Mouse (Mus musculus) hindbrain, embryonic 16.5 days (tissue): Measurements from ENCODE around the gene Tubb5. TPM values are rescaled to one million over a fixed set of nuclear protein-coding genes. Genes with fewer than 3 reads are reported as not detected.

Experiments
- ATAC-seq: fragments of 200-750 bp; cut with Nextera tagmentation; 2 replicates; pipeline ENCODE4 v1.8.0; 2017; ENCODE audit warnings: moderate TSS enrichment, moderate library complexity
- H3K27ac ChIP-seq: fragments of 300-500 bp; sonication (generic); 2 replicates; pipeline ENCODE4 v1.5.1; 2014; ENCODE audit warnings: low read depth, mild to moderate bottlenecking, control low read depth, low read length, moderate library complexity
- H3K27me3 ChIP-seq: fragments of 300-500 bp; sonication (generic); replicated peaks from 2 replicates; pipeline ENCODE4 v1.6.1; 2014; ENCODE audit warnings: low read length; ENCODE audit not compliant: control insufficient read depth, insufficient read depth
- H3K36me3 ChIP-seq: fragments of 300-500 bp; sonication (generic); 2 replicates; pipeline ENCODE4 v1.6.1; 2014; ENCODE audit warnings: mild to moderate bottlenecking, low read length, moderate library complexity, mixed read lengths; ENCODE audit not compliant: control insufficient read depth, insufficient read depth
- H3K4me1 ChIP-seq: fragments of 300-500 bp; sonication (generic); 2 replicates; pipeline ENCODE4 v1.6.1; 2014; ENCODE audit warnings: low read depth, low read length; ENCODE audit not compliant: control insufficient read depth, insufficient read depth
- H3K4me2 ChIP-seq: fragments of 300-500 bp; sonication (generic); 2 replicates; pipeline ENCODE4 v1.6.1; 2014; ENCODE audit warnings: mild to moderate bottlenecking, low read length, control low read depth, moderate library complexity
- H3K4me3 ChIP-seq: fragments of 300-500 bp; sonication (generic); 2 replicates; pipeline ENCODE4 v1.5.1; 2014; ENCODE audit warnings: mild to moderate bottlenecking, low read length, control low read depth, moderate library complexity
- H3K9ac ChIP-seq: fragments of 300-500 bp; sonication (generic); 2 replicates; pipeline ENCODE4 v1.6.1; 2014; ENCODE audit warnings: low read depth, mild to moderate bottlenecking, control low read depth, low read length, moderate library complexity
- H3K9me3 ChIP-seq: fragments of 300-500 bp; sonication (generic); 2 replicates; pipeline ENCODE4 v1.6.1; 2014; ENCODE audit warnings: mild to moderate bottlenecking, low read length, moderate library complexity; ENCODE audit not compliant: control insufficient read depth
- WGBS: fragments of 180-500 bp; shearing (Covaris S2); extraction: QIAGEN DNeasy Blood & Tissue Kit; methylation state at CpG from one replicate; pipeline ENCODE4 v1.1.7; 2014; 5-methylcytosine and 5-hydroxymethylcytosine counted together
- polyA plus RNA-seq: library from polyadenylated mRNA; unstranded; fragments of >200 nt; fragmentation: Nextera tagmentation; extraction: Ambion mirVana; gene quantifications from 2 replicates; pipeline ENCODE4 v1.2.1, GENCODE M21; 2015

The Tubb5 gene
- polyA plus RNA-seq, 1 experiment from 2014 or later, result 1,762 TPM

- no peak for ATAC-seq
- Histone ChIP-seq H3K27ac (peak overlapping the region; percentile 98), H3K4me1 (peaks cover 30% of the 10 kb centered on the region), H3K27me3 (no peaks in the 10 kb centered on the region), H3K4me3 (peak overlapping the region; percentile 74), H3K4me2 (peak overlapping the region; percentile 95), H3K9ac (peak overlapping the region; percentile 95), H3K36me3 (no peaks in the 10 kb centered on the region), H3K9me3 (no peaks in the 10 kb centered on the region)
- 18% methylated on average over 10 of the region's 10 CpGs for WGBS
Observed at GRCm38 (mm10) chr17:35864832-35865353, 26.8 kb upstream of the Tubb5 start.

- peaks cover 7% of the 10 kb centered on the region for H3K36me3 ChIP-seq
- no peaks in the 10 kb centered on the region for H3K27me3 ChIP-seq
- WGBS, result under 1% methylated on average over 47 of the region's 47 CpGs
Observed at GRCm38 (mm10) chr17:35861198-35861857, 23.2 kb upstream of the Tubb5 start, which contains the start of gene Nrm. Gene Nrm (plus strand): TSS chr17:35861318.

GRCm38 (mm10) chr17:35860831-35861197, 22.7 kb upstream of the Tubb5 start:
- peaks cover 12% of the 10 kb centered on the region for H3K4me1 ChIP-seq
- H3K9me3 ChIP-seq, result no peaks in the 10 kb centered on the region
- H3K9ac ChIP-seq, result peak overlapping the region; percentile 92
- peak overlapping the region; percentile 98 for H3K27ac ChIP-seq
- peak; percentile 8; the same call in 1 of the 2 replicates for ATAC-seq
- H3K36me3 ChIP-seq, result peaks cover 7% of the 10 kb centered on the region
- H3K4me3 ChIP-seq, result peak overlapping the region; percentile 85
- WGBS, result 4% methylated on average over 12 of the region's 12 CpGs
- H3K27me3 ChIP-seq, result no peaks in the 10 kb centered on the region
- peak overlapping the region; percentile 74 for H3K4me2 ChIP-seq

More at GRCm38 (mm10) chr17:35861198-35861857, 23.2 kb upstream of the Tubb5 start, which contains the start of gene Nrm:
- peak within 1 kb of the TSS; percentile 85 for H3K4me3 ChIP-seq
- peak within 1 kb of the TSS; percentile 98 for H3K27ac ChIP-seq
- H3K4me1 ChIP-seq, result peaks cover 12% of the 10 kb centered on the region
- ATAC-seq, result peak; percentile 94
- peak within 1 kb of the TSS; percentile 92 for H3K9ac ChIP-seq
- peak within 1 kb of the TSS; percentile 74 for H3K4me2 ChIP-seq
- H3K9me3 ChIP-seq, result no peaks in the 10 kb centered on the region

GRCm38 (mm10) chr17:35859835-35860234, 21.7 kb upstream of the Tubb5 start:
- Histone ChIP-seq H3K4me2 (no peak overlapping the region), H3K27me3 (no peaks in the 10 kb centered on the region), H3K4me3 (no peak overlapping the region), H3K9ac (no peak overlapping the region), H3K4me1 (peaks cover 8% of the 10 kb centered on the region), H3K27ac (no peak overlapping the region), H3K9me3 (no peaks in the 10 kb centered on the region), H3K36me3 (peaks cover 7% of the 10 kb centered on the region)
- no peak for ATAC-seq
- WGBS, result 69% methylated on average over 2 of the region's 2 CpGs

GRCm38 (mm10) chr17:35859371-35859770, 21.3 kb upstream of the Tubb5 start:
- H3K4me2 ChIP-seq, result no peak overlapping the region
- no peak overlapping the region for H3K27ac ChIP-seq
- H3K9me3 ChIP-seq, result no peaks in the 10 kb centered on the region
- WGBS, result 96% methylated on average over 1 of the region's 1 CpGs
- H3K4me1 ChIP-seq, result peaks cover 4% of the 10 kb centered on the region
- no peaks in the 10 kb centered on the region for H3K27me3 ChIP-seq
- ATAC-seq, result no peak
- no peak overlapping the region for H3K9ac ChIP-seq
- H3K36me3 ChIP-seq, result peaks cover 7% of the 10 kb centered on the region
- no peak overlapping the region for H3K4me3 ChIP-seq

GRCm38 (mm10) chr17:35850974-35851373, 12.9 kb upstream of the Tubb5 start:
- 88% methylated on average over 3 of the region's 3 CpGs for WGBS
- no peaks in the 10 kb centered on the region for H3K4me1 ChIP-seq
- ATAC-seq, result no peak
- no peaks in the 10 kb centered on the region for H3K27me3 ChIP-seq
- H3K4me3 ChIP-seq, result no peak overlapping the region
- H3K9me3 ChIP-seq, result no peaks in the 10 kb centered on the region
- H3K4me2 ChIP-seq, result no peak overlapping the region
- H3K27ac ChIP-seq, result no peak overlapping the region
- H3K9ac ChIP-seq, result no peak overlapping the region
- H3K36me3 ChIP-seq, result peaks cover 23% of the 10 kb centered on the region

- Histone ChIP-seq H3K27ac (no peak overlapping the region), H3K9me3 (no peaks in the 10 kb centered on the region), H3K9ac (no peak overlapping the region), H3K4me2 (no peak overlapping the region), H3K27me3 (no peaks in the 10 kb centered on the region), H3K4me1 (0 out of 2 replicates have a peak, but pooled peaks cover 1% of the 10 kb centered on the region), H3K36me3 (peaks cover 25% of the 10 kb centered on the region), H3K4me3 (no peak overlapping the region)
- ATAC-seq, result no peak
- 55% methylated on average over 1 of the region's 1 CpGs for WGBS
Observed at GRCm38 (mm10) chr17:35848112-35848511, 10.0 kb upstream of the Tubb5 start.

GRCm38 (mm10) chr17:35843514-35843913, 5.4 kb upstream of the Tubb5 start:
- H3K4me1 ChIP-seq, result peaks cover 18% of the 10 kb centered on the region
- H3K27ac ChIP-seq, result no peak overlapping the region
- no peak overlapping the region for H3K9ac ChIP-seq
- no peak overlapping the region for H3K4me3 ChIP-seq
- H3K9me3 ChIP-seq, result no peaks in the 10 kb centered on the region
- H3K27me3 ChIP-seq, result no peaks in the 10 kb centered on the region
- no peak overlapping the region for H3K4me2 ChIP-seq
- peaks cover 14% of the 10 kb centered on the region for H3K36me3 ChIP-seq
- no peak for ATAC-seq
- WGBS, result 95% methylated on average over 3 of the region's 3 CpGs

GRCm38 (mm10) chr17:35842006-35842405, 3.9 kb upstream of the Tubb5 start:
- H3K27me3 ChIP-seq, result no peaks in the 10 kb centered on the region
- H3K9me3 ChIP-seq, result no peaks in the 10 kb centered on the region
- H3K9ac ChIP-seq, result peak overlapping the region; percentile 64; the same call in 1 of the 2 replicates
- H3K4me1 ChIP-seq, result peaks cover 18% of the 10 kb centered on the region
- H3K36me3 ChIP-seq, result peaks cover 7% of the 10 kb centered on the region
- H3K4me3 ChIP-seq, result peak overlapping the region; percentile 62
- peak overlapping the region; percentile 57 for H3K4me2 ChIP-seq
- H3K27ac ChIP-seq, result peak overlapping the region; percentile 68
- ATAC-seq, result no peak
- WGBS, result 19% methylated on average over 11 of the region's 11 CpGs
